Mouse (Mus musculus): Measurements from ENCODE around the gene Pcyox1.
"Not testable (repeated sequence)": the region's sequence is repeated elsewhere in the genome, so short reads cannot be mapped to it uniquely, and the experiment has no call there.

Gene Pcyox1

GRCm38 (mm10) chr6:86400972-86401371 lies 4.0 kb upstream of the Pcyox1 start:
- in situ Hi-C loops (cut with MboI; ENCODE audit: unreplicated experiment in 2 of 2) = loop anchor here (5.0 kb wide), 1 partner anchor 34 kb away; the partner anchor contains the start of gene Fam136a (in 2 of the 2)

GRCm38 (mm10) chr6:86399995-86400394 lies 3.0 kb upstream of the Pcyox1 start:
- in situ Hi-C loops (cut with MboI; ENCODE audit: unreplicated experiment in 2 of 2) = loop anchor here (5.0 kb wide), 2 partner anchors 33 to 273 kb away; partner anchors contain the start of gene Fam136a (in 2 of the 2)

GRCm38 (mm10) chr6:86398986-86399385 lies 2.0 kb upstream of the Pcyox1 start:
- in situ Hi-C loops (cut with MboI; ENCODE audit: unreplicated experiment in 2 of 2) = loop anchor here in 1 of 2 experiments (5.0 kb wide), 1 partner anchor 272 kb away; no protein-coding TSS in a partner anchor

- in situ Hi-C loops (cut with MboI; ENCODE audit: unreplicated experiment in 2 of 2) = loop anchor here in 1 of 2 experiments (5.0 kb wide), 1 partner anchor 270 kb away; no protein-coding TSS in a partner anchor
Measured at GRCm38 (mm10) chr6:86397257-86397980, 465 bp upstream of the Pcyox1 start.

- in situ Hi-C loops (cut with MboI; ENCODE audit: unreplicated experiment in 2 of 2) = loop anchor here in 1 of 2 experiments (5.0 kb wide), 1 partner anchor 269 kb away; no protein-coding TSS in a partner anchor
Measured at GRCm38 (mm10) chr6:86395969-86396368, 985 bp downstream of the Pcyox1 start.

GRCm38 (mm10) chr6:86395021-86395420 lies 1.9 kb downstream of the Pcyox1 start:
- in situ Hi-C loops (cut with MboI; ENCODE audit: unreplicated experiment in 2 of 2) = loop anchor here in 1 of 2 experiments (5.0 kb wide), 1 partner anchor 268 kb away; no protein-coding TSS in a partner anchor

- in situ Hi-C loops (cut with MboI; ENCODE audit: unreplicated experiment in 2 of 2) = no loop called here
Measured at GRCm38 (mm10) chr6:86394078-86394720, 2.8 kb downstream of the Pcyox1 start.

- in situ Hi-C loops (cut with MboI; ENCODE audit: unreplicated experiment in 2 of 2) = no loop called here
Measured at GRCm38 (mm10) chr6:86393187-86393586, 3.8 kb downstream of the Pcyox1 start.

GRCm38 (mm10) chr6:86391326-86391725 lies 5.6 kb downstream of the Pcyox1 start:
- in situ Hi-C loops (cut with MboI; ENCODE audit: unreplicated experiment in 2 of 2) = no loop called here

GRCm38 (mm10) chr6:86388461-86388860 lies 8.5 kb downstream of the Pcyox1 start:
- in situ Hi-C loops (cut with MboI; ENCODE audit: unreplicated experiment in 2 of 2) = no loop called here

- in situ Hi-C loops (cut with MboI; ENCODE audit: unreplicated experiment in 2 of 2) = no loop called here
Measured at GRCm38 (mm10) chr6:86387313-86387712, 9.6 kb downstream of the Pcyox1 start.

GRCm38 (mm10) chr6:86385362-86386104 lies 11.4 kb downstream of the Pcyox1 start:
- in situ Hi-C loops (cut with MboI; ENCODE audit: unreplicated experiment in 2 of 2) = no loop called here

- in situ Hi-C loops (cut with MboI; ENCODE audit: unreplicated experiment in 2 of 2) = no loop called here
Measured at GRCm38 (mm10) chr6:86384692-86385091, 12.3 kb downstream of the Pcyox1 start.

GRCm38 (mm10) chr6:86383370-86383769 lies 13.6 kb downstream of the Pcyox1 start:
- in situ Hi-C loops (cut with MboI; ENCODE audit: unreplicated experiment in 2 of 2) = no loop called here

- in situ Hi-C loops (cut with MboI; ENCODE audit: unreplicated experiment in 2 of 2) = no loop called here
Measured at GRCm38 (mm10) chr6:86382551-86382950, 14.4 kb downstream of the Pcyox1 start.

- in situ Hi-C loops (cut with MboI; ENCODE audit: unreplicated experiment in 2 of 2) = not testable (repeated sequence)
Measured at GRCm38 (mm10) chr6:86380112-86380511, 16.8 kb downstream of the Pcyox1 start.

GRCm38 (mm10) chr6:86378341-86378740 lies 18.6 kb downstream of the Pcyox1 start:
- in situ Hi-C loops (cut with MboI; ENCODE audit: unreplicated experiment in 2 of 2) = no loop called here

GRCm38 (mm10) chr6:86373556-86373955 lies 23.4 kb downstream of the Pcyox1 start:
- in situ Hi-C loops (cut with MboI; ENCODE audit: unreplicated experiment in 2 of 2) = loop anchor here (25.0 kb wide), 3 partner anchors 436 to 1036 kb away; partner anchors contain the start of genes Sfxn5 (in 1 of the 2) and Smyd5 (in 1 of the 2)

- in situ Hi-C loops (cut with MboI; ENCODE audit: unreplicated experiment in 2 of 2) = loop anchor here (25.0 kb wide), 3 partner anchors 435 to 1035 kb away; partner anchors contain the start of genes Sfxn5 (in 1 of the 2) and Smyd5 (in 1 of the 2)
Measured at GRCm38 (mm10) chr6:86371950-86372516, 24.9 kb downstream of the Pcyox1 start.

- in situ Hi-C loops (cut with MboI; ENCODE audit: unreplicated experiment in 2 of 2) = loop anchor here (25.0 kb wide), 3 partner anchors 434 to 1034 kb away; partner anchors contain the start of genes Sfxn5 (in 1 of the 2) and Smyd5 (in 1 of the 2)
Measured at GRCm38 (mm10) chr6:86371340-86371911, 25.5 kb downstream of the Pcyox1 start.
